Mouse (Mus musculus) spleen, embryonic (tissue): ENCODE measurements around the gene Gm10490.
"Not testable (repeated sequence)": the region's sequence is repeated elsewhere in the genome, so short reads cannot be mapped to it uniquely, and the experiment has no call there.

Experiments used
- CTCF ChIA-PET: fragments of 350-600 bp; sonication (Branson Sonifier 250); formaldehyde crosslinking; loops from one replicate; lab custom pipeline; 2022; lab: Charles Lee

Gene Gm10490

DNA sequence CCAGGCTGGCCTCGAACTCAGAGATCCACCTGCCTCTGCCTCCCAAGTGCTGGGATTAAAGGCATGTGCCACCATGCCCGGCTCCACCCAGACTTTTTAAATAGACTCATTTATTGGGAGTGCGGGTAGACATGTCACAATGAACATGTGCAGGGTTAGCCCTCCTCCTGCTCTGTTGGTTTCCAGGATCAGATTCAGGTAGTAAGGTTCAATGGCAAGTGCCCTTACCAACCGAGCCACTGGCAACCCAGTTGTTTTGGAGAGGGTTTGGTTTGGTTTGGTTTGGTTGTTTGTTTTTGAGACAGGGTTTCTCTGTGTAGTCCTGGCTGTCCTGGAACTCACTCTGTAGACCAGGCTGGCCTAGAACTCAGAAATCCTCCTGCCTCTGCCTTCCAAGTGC, at the start of gene Gm10490:
TSS of gene Gm10490 (plus strand) at position 301 of the 400 bp plus-strand sequence.
- CTCF ChIA-PET: not testable (repeated sequence)

GRCm38 (mm10) chrX:7863181-7863580, 46.2 kb upstream of the Gm10490 start:
- CTCF ChIA-PET: no interaction called here

DNA sequence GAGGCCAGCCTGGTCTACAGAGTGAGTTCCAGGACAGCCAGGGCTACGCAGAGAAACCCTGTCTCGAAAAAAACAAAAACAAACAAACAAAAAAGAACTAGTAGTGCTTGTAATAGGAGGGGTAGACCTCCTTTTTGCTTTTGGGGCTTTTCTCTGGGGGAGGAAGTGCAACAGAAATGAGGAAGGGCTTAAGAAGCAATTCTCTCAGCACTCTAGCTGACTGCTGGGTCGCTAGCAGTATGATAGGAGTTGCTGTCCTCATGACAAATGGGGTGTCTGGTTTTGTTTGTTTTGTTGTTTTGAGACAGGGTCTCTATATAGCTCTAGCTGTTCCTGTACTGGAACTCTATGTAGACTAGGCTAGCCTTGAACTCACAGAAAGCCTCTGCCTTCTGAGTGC, 44.8 kb upstream of the Gm10490 start:
- CTCF ChIA-PET: no interaction called here

DNA sequence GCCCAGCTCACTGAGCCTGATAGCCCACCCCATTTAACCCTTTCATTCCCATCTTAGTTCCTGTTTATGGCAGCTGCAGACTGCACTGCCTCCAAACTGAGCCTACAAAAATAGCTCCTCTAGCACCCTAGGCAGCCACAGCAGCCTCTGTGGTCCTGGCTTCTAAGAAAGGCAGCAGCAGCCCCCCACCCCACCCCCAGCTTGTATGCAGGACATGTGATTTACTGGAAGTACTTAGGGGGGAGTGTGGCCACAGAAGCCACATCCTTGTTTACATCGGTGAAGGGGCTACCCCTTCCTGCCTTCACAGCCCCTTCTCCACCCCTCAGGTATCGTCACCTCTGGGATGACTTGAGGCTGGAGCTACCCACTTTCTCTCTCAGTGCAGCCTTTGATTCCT, 44.0 kb upstream of the Gm10490 start:
- CTCF ChIA-PET: no interaction called here

GRCm38 (mm10) chrX:7865786-7866185, 43.6 kb upstream of the Gm10490 start:
- CTCF ChIA-PET: no interaction called here

DNA sequence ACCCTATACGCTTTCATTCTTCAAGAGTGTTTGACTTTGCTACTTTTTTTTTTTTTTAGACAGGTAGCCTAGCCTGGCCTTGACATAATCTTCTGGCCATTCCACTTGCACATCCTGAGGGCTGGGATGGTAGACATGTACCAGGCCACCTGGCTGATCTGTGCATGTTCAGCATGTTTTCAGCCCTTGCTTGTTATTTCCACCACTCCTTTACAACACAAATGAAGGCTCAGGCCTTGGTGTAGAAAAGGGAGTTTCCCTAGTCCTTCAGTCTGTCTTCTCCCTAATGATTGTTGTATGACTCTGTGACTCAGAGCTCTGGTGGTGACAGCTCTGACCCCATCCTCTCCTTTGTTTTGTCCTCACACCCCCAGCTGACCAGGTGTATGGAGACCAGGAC, 42.2 kb upstream of the Gm10490 start:
- CTCF ChIA-PET: no interaction called here

DNA sequence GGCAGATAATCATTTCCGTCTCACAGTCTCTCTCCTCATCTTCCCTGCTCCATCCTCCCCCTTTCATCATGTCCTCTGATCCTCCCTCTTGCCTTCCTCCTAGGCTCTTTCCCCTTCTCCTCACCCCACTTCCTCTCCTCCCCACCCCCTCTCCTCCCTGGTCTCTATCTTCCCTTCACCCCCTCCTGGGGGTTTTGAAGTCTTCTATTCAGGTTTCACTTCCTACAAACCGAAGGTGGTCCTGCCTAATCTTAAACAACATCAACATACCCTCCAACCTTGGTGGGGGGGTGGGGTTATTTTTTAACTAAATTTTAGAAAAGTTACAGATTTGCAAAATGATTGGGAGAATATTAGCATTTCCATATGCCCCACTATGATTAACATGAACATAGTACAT, 40.8 kb upstream of the Gm10490 start:
- CTCF ChIA-PET: no interaction called here

DNA sequence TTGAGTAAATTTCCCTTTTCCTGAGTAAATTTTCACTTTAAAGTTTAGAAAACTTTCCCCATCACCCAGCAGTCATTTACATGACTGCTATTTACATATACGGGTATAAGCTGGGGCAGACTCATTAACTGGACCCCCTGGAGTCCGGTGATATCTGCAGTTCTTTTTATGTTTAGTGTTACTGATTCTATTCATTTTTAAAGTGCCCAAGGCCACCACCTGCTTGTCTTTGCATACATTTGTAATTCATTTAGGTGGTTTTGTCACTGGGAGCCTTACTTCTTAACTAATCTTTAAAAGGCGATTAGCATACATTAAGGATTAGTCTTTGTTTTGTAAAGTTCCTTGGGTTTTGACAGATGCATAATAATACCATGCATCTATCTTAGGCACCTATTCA, 39.5 kb upstream of the Gm10490 start:
- CTCF ChIA-PET: no interaction called here

GRCm38 (mm10) chrX:7878007-7878419, 31.3 kb upstream of the Gm10490 start, which contains the start of gene Pim2:
Pim2 (plus strand) TSS chrX:7878262.
- CTCF ChIA-PET: no interaction called here

GRCm38 (mm10) chrX:7878495-7878894, 30.8 kb upstream of the Gm10490 start:
- CTCF ChIA-PET: no interaction called here

GRCm38 (mm10) chrX:7879819-7880218, 29.5 kb upstream of the Gm10490 start:
- CTCF ChIA-PET: interaction anchor here (0.6 to 0.7 kb wide), 2 partner anchors 67 to 1013 kb away, joined by 3 read pairs; partner anchors contain the start of gene B630019K06Rik

- CTCF ChIA-PET: no interaction called here
These were observed 25.3 kb upstream of the Gm10490 start, which contains the start of gene Slc35a2 for GRCm38 (mm10) chrX:7883841-7884567. Slc35a2 (plus strand) TSS chrX:7884028.

- CTCF ChIA-PET: interaction anchor here (1.1 kb wide), 1 partner anchor 10 kb away, joined by 3 read pairs; no protein-coding TSS in a partner anchor
These were observed 11.1 kb upstream of the Gm10490 start for GRCm38 (mm10) chrX:7898211-7898610.

GRCm38 (mm10) chrX:7898880-7899874, 10.2 kb upstream of the Gm10490 start, which contains the start of the genes Pqbp1 and Timm17b:
Pqbp1 (minus strand) TSS chrX:7899269.
Timm17b (plus strand) TSS chrX:7899357.
- CTCF ChIA-PET: no interaction called here

DNA sequence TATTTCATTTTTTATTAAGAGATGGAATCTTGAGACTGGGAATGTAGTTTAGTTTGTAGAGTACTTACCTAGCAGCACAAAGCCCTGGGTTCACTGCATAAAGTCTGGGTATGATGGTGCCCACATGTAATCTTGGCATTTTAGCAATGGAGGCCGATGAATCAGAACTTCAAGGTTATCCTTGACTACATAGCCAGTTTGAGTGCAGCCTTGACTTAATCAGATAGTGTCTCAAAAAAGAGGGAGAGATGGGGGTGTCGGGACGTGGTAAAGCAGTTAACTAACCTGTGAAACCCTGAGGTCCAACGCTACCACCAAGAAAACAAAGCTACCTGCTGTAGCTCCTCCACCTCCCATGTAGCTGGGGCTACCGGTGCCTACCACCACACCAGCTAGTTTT, 4.9 kb upstream of the Gm10490 start:
- CTCF ChIA-PET: no interaction called here

DNA sequence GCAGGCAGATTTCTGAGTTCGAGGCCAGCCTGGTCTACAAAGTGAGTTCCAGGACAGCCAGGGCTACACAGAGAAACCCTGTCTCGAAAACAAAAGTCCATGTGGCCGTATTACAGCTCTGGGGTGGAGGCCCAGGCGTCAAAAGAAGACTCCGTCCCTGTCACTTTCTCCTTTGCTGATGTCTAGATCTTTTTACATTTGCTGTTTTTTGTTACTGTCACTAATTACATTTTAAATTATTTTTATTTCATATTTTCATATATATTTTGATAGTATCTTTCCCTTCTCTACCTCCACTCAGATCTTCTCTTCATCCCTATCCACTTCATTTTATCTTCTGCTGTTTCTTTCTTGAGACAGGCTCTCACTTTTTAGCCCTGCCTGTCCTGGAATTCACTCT, 1.6 kb upstream of the Gm10490 start, which contains the start of gene Gm10491:
TSS of gene Gm10491 (minus strand) at position 101 of the 400 bp plus-strand sequence.
- CTCF ChIA-PET: no interaction called here

DNA sequence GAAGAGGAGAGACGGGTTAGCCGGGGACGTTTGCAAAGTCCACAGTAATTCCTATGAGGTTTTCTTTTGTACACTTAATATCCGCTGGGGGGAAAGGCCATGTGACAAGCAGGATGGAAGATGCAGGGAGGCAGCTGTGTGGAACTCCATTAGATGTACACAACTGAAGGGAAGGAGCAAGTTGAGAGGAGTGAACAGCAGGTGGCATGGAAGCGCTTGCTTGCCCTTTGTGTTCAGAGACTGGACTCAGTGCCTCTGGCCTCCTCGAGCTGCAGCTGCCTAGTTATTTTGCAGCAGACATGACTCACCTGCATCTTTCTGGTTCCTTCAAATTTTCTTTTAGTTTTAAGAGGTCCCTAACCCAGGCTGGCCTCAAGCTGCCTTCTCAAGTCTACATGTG, 1.1 kb downstream of the Gm10490 start:
- CTCF ChIA-PET: no interaction called here

- CTCF ChIA-PET: not testable (repeated sequence)
These were observed 6.3 kb downstream of the Gm10490 start for GRCm38 (mm10) chrX:7915669-7916068.

DNA sequence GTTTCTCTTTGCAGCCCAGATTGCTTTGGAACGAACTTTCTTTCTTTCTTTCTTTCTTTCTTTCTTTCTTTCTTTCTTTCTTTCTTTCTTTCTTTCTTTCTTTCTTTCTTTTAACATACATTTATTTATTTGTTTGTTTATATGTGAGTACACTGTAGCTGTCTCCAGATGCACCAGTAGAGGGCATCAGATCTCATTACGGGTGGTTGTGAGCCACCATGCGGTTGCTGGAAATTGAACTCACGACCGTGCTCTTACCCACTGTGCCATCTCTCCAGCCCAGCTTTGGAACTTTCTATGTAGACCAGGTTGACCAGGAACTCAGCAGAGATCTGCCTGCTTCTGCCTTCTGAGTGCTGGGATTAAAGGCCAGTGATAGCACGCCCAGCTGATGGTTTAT, 8.6 kb downstream of the Gm10490 start:
- CTCF ChIA-PET: not testable (repeated sequence)

- CTCF ChIA-PET: no interaction called here
These were observed 10.4 kb downstream of the Gm10490 start, which contains the start of gene Pcsk1n for GRCm38 (mm10) chrX:7919601-7920383. Pcsk1n (plus strand) TSS chrX:7919822.

DNA sequence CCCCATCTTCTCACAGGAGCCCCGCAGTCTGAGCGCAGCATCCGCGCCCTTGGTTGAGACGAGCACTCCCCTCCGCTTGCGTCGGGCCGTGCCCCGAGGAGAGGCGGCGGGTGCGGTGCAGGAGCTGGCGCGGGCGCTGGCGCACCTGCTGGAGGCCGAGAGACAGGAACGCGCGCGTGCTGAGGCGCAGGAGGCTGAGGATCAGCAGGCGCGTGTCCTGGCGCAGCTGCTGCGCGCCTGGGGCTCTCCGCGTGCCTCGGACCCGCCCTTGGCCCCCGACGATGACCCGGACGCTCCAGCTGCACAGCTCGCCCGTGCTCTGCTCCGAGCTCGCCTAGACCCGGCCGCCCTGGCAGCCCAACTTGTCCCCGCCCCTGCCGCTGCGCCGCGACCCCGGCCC, 12.7 kb downstream of the Gm10490 start:
- CTCF ChIA-PET: no interaction called here
